Mouse (Mus musculus): ENCODE data around the gene Bnc1. TPM values are rescaled to one million over a fixed set of nuclear protein-coding genes. Genes with fewer than 3 reads are reported as not detected.

The Bnc1 gene
- polyA plus RNA-seq, 1 experiment from 2014 or later = 0.64 TPM

DNA sequence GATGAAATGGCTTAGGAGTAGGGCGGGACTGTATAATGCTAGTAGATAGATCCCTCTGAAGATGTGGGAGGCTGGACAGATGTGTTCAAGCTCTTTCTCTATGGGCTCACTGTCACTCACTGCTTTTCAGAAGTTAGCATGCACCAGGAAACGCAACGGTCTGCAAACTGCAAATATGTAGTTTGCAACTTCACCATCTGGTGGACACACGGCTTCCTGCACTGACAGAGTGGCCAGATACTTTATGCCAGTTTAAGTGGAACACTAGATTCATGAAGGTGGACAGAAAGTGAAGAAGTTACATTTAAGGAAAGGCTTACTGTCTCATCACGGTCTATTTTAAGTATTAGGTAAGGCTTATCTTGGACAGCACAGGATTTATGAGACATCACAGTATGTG is 25.9 kb downstream of the Bnc1 start:
- no peak overlapping the region for H3K9ac ChIP-seq (ENCODE audit: low read length)
- H3K4me1 ChIP-seq (replicated peaks; ENCODE audit: control insufficient read depth, insufficient read depth, low read length) = no peaks in the 10 kb centered on the region
- H3K36me3 ChIP-seq (ENCODE audit: control insufficient read depth, insufficient read depth, low read length) = no peaks in the 10 kb centered on the region
- no peaks in the 10 kb centered on the region for H3K27me3 ChIP-seq (ENCODE audit: control insufficient read depth, insufficient read depth, low read length)
- no peaks in the 10 kb centered on the region for H3K9me3 ChIP-seq (ENCODE audit: control insufficient read depth, low read length)
- 82% methylated on average over 5 of the region's 5 CpGs for WGBS
- DNase-seq (ENCODE audit: low spot score) (no peak), ATAC-seq (replicated peaks; ENCODE audit: low FRiP score) (no peak)
- H3K4me2 ChIP-seq (ENCODE audit: low read depth, low read length, severe bottlenecking) = no peak overlapping the region
- no peak overlapping the region for H3K27ac ChIP-seq (ENCODE audit: low read depth, low read length)
- H3K4me3 ChIP-seq (ENCODE audit: low read depth, low read length) = no peak overlapping the region

DNA sequence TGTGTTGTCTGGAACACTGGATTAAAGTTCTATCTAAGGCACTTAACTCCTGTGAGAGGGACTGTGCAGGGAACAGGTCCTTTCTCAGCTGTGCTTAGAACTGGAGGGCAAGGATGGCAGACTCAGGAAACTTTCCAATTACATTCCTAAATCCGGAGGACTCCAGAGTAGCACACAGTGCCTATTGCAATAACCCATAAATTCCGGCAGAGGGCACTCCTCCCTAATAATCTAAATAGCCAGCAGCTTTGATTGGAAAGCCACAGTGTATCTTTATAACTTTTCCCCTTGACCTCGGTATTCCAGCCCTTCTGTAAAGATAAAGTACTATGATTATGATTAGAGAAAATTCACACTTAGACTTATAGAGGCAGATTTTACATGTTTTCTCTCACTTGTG is 32.4 kb downstream of the Bnc1 start:
- H3K27me3 ChIP-seq (ENCODE audit: control insufficient read depth, insufficient read depth, low read length) = no peaks in the 10 kb centered on the region
- 7% methylated on average over 3 of the region's 3 CpGs for WGBS
- H3K4me3 ChIP-seq (ENCODE audit: low read depth, low read length) = no peak overlapping the region
- no peak for DNase-seq (ENCODE audit: low spot score)
- no peaks in the 10 kb centered on the region for H3K4me1 ChIP-seq (replicated peaks; ENCODE audit: control insufficient read depth, insufficient read depth, low read length)
- no peaks in the 10 kb centered on the region for H3K9me3 ChIP-seq (ENCODE audit: control insufficient read depth, low read length)
- no peak overlapping the region for H3K9ac ChIP-seq (ENCODE audit: low read length)
- no peak overlapping the region for H3K27ac ChIP-seq (ENCODE audit: low read depth, low read length)
- no peak for ATAC-seq (replicated peaks; ENCODE audit: low FRiP score)
- no peak overlapping the region for H3K4me2 ChIP-seq (ENCODE audit: low read depth, low read length, severe bottlenecking)
- no peaks in the 10 kb centered on the region for H3K36me3 ChIP-seq (ENCODE audit: control insufficient read depth, insufficient read depth, low read length)

DNA sequence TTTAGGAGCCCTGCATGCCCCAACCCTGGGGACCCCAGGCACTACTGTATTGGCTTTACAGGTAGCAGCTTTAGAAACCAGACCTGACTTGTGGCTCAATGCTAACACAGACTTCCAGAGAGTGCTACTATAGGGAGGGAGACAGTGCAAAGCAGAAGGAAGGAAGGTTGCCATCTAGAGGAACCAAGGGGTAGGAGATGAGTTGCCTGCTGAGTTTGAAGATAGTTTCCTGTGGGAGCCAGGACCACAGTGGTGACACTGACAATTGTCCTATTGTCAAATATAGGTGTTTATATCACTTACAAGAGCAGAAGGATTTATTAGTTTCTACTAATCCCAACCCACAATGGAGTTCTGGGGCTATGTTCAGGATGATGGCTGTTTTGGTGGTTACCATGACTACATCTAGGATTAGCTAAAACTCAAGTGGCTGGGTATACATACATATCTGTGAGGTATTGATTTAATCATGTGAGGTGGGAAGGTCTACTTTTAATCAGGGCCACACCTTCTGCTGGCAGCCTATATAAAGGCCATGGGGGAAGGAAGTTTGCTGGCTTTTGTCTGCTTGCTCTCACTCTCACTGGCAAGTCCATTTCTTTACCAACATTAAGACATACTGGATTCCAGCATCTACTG is 37.8 kb downstream of the Bnc1 start:
- Histone ChIP-seq H3K9me3 (ENCODE audit: control insufficient read depth, low read length) (no peaks in the 10 kb centered on the region), H3K4me2 (ENCODE audit: low read depth, low read length, severe bottlenecking) (no peak overlapping the region), H3K27ac (ENCODE audit: low read depth, low read length) (no peak overlapping the region), H3K4me1 (replicated peaks; ENCODE audit: control insufficient read depth, insufficient read depth, low read length) (no peaks in the 10 kb centered on the region), H3K36me3 (ENCODE audit: control insufficient read depth, insufficient read depth, low read length) (no peaks in the 10 kb centered on the region), H3K27me3 (ENCODE audit: control insufficient read depth, insufficient read depth, low read length) (no peaks in the 10 kb centered on the region), H3K9ac (ENCODE audit: low read length) (no peak overlapping the region), H3K4me3 (ENCODE audit: low read depth, low read length) (no peak overlapping the region)
- ATAC-seq (replicated peaks; ENCODE audit: low FRiP score) = no peak
- DNase-seq (ENCODE audit: low spot score) = no peak

DNA sequence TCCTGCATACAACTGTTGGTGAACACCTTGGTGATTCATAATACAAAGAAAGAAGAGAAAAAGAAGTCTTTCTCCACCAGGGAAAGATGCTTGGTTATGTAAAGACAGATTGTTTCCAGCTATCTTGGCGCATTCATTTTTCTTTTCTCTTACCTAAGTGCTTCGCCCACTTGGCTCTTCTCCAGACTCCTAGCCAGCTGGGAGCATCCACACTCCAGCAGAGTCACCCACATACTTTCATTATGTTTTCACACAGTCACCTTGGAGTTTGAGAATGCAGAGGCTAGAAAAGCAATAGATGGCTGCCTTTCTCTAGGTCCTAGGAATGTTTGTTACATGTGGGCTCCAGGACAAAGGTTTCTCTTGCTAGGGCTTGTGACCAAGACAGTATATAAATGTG is 41.6 kb downstream of the Bnc1 start:
- no peaks in the 10 kb centered on the region for H3K36me3 ChIP-seq (ENCODE audit: control insufficient read depth, insufficient read depth, low read length)
- H3K9me3 ChIP-seq (ENCODE audit: control insufficient read depth, low read length) = no peaks in the 10 kb centered on the region
- H3K27me3 ChIP-seq (ENCODE audit: control insufficient read depth, insufficient read depth, low read length) = no peaks in the 10 kb centered on the region
- H3K9ac ChIP-seq (ENCODE audit: low read length) = no peak overlapping the region
- no peak overlapping the region for H3K4me2 ChIP-seq (ENCODE audit: low read depth, low read length, severe bottlenecking)
- no peak overlapping the region for H3K4me3 ChIP-seq (ENCODE audit: low read depth, low read length)
- WGBS = 86% methylated on average over 2 of the region's 2 CpGs
- DNase-seq (ENCODE audit: low spot score) = no peak
- no peaks in the 10 kb centered on the region for H3K4me1 ChIP-seq (replicated peaks; ENCODE audit: control insufficient read depth, insufficient read depth, low read length)
- no peak overlapping the region for H3K27ac ChIP-seq (ENCODE audit: low read depth, low read length)
- no peak for ATAC-seq (replicated peaks; ENCODE audit: low FRiP score)

GRCm38 (mm10) chr7:81945398-81945797 is 46.7 kb downstream of the Bnc1 start:
- H3K4me2 ChIP-seq (ENCODE audit: low read depth, low read length, severe bottlenecking) = no peak overlapping the region
- no peak for ATAC-seq (replicated peaks; ENCODE audit: low FRiP score)
- H3K4me3 ChIP-seq (ENCODE audit: low read depth, low read length) = no peak overlapping the region
- H3K4me1 ChIP-seq (replicated peaks; ENCODE audit: control insufficient read depth, insufficient read depth, low read length) = no peaks in the 10 kb centered on the region
- H3K36me3 ChIP-seq (ENCODE audit: control insufficient read depth, insufficient read depth, low read length) = no peaks in the 10 kb centered on the region
- no peaks in the 10 kb centered on the region for H3K9me3 ChIP-seq (ENCODE audit: control insufficient read depth, low read length)
- no peak overlapping the region for H3K9ac ChIP-seq (ENCODE audit: low read length)
- DNase-seq (ENCODE audit: low spot score) = peak; percentile 55
- 18% methylated on average over 4 of the region's 4 CpGs for WGBS
- no peaks in the 10 kb centered on the region for H3K27me3 ChIP-seq (ENCODE audit: control insufficient read depth, insufficient read depth, low read length)
- H3K27ac ChIP-seq (ENCODE audit: low read depth, low read length) = no peak overlapping the region

GRCm38 (mm10) chr7:81934806-81935205 is 57.3 kb downstream of the Bnc1 start:
- no peak for DNase-seq (ENCODE audit: low spot score)
- peak; percentile 53 for ATAC-seq (replicated peaks; ENCODE audit: low FRiP score)
- H3K9me3 ChIP-seq (ENCODE audit: control insufficient read depth, low read length) = no peaks in the 10 kb centered on the region
- H3K4me2 ChIP-seq (ENCODE audit: low read depth, low read length, severe bottlenecking) = peak overlapping the region; percentile 54
- H3K9ac ChIP-seq (ENCODE audit: low read length) = peak overlapping the region; percentile 97
- H3K27ac ChIP-seq (ENCODE audit: low read depth, low read length) = peak overlapping the region; percentile 90
- H3K4me1 ChIP-seq (replicated peaks; ENCODE audit: control insufficient read depth, insufficient read depth, low read length) = peaks cover 8% of the 10 kb centered on the region; the same call in 1 of the 2 replicates
- 5% methylated on average over 5 of the region's 5 CpGs for WGBS
- no peaks in the 10 kb centered on the region for H3K27me3 ChIP-seq (ENCODE audit: control insufficient read depth, insufficient read depth, low read length)
- no peaks in the 10 kb centered on the region for H3K36me3 ChIP-seq (ENCODE audit: control insufficient read depth, insufficient read depth, low read length)
- peak overlapping the region; percentile 90 for H3K4me3 ChIP-seq (ENCODE audit: low read depth, low read length)

DNA sequence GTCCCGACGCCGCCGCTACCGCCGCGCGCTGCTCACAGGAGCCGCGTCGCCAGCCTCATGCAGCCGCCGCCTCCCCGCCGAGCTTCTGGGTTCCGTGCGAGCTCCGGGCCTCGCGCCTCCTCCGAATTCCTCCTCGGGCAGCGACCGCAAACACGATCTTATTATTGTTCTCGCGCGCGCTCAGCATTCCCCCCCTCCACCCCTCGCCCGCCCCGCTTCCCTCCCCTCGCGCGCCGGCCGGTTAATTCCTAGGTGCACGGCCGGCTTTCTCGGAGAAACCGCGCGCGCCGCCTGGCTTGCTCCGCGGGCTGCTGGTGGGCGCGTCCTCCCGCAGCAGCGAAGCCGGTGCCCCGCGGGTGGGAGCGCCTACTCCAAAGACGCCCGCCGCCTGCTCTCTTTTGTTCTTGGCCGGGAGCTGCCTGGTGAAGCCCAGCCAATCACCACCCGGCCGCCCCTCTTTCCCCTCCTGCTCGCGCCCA is 57.8 kb downstream of the Bnc1 start, which contains the start of gene Hdgfl3:
Gene Hdgfl3, minus strand, starts transcription at position 207 of the 479 bp plus-strand sequence.
- Histone ChIP-seq H3K36me3 (ENCODE audit: control insufficient read depth, insufficient read depth, low read length) (no peaks in the 10 kb centered on the region), H3K9ac (ENCODE audit: low read length) (peak within 1 kb of the TSS; percentile 97), H3K27ac (ENCODE audit: low read depth, low read length) (peak within 1 kb of the TSS; percentile 90), H3K9me3 (ENCODE audit: control insufficient read depth, low read length) (no peaks in the 10 kb centered on the region), H3K4me2 (ENCODE audit: low read depth, low read length, severe bottlenecking) (peak within 1 kb of the TSS; percentile 54), H3K4me3 (ENCODE audit: low read depth, low read length) (peak within 1 kb of the TSS; percentile 90), H3K4me1 (replicated peaks; ENCODE audit: control insufficient read depth, insufficient read depth, low read length) (peaks cover 8% of the 10 kb centered on the region; the same call in 1 of the 2 replicates), H3K27me3 (ENCODE audit: control insufficient read depth, insufficient read depth, low read length) (no peaks in the 10 kb centered on the region)
- ATAC-seq (replicated peaks; ENCODE audit: low FRiP score) (peak; percentile 89), DNase-seq (ENCODE audit: low spot score) (peak; percentile 94)
- WGBS = 0% methylated on average over 52 of the region's 63 CpGs

DNA sequence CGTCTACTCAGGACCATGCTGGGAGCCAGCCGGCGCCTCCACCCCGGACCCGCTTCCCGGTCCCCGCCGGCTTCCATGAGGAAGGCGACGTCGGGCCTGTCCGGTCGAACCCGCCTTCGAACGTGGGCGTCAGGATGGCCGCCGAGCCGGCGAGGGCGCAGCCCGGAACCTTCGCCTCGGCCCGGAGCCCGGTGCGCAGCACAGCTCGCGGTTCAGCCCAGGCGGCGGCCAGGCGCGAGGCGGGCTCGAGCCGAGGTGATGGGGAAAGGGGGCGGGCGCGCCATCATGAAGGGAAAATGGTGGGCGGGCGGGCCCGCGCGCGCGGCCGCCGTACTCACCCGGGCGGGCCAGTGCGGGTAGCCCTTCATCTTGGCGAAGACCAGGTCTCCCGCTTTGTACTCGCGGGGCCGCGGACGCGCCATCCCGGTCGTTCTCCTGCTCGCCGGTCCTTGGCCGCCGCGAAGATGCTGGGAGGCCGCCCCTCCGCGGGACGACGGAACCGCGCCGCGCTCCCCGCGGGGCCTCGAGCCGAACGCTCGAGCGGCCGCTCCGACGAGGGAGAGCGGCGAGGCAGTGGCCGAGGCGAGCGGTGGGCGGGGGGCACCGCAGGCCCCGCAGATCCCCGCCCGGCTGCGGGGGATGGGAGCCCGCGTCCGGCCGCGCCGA is 58.4 kb downstream of the Bnc1 start:
- Histone ChIP-seq H3K27ac (ENCODE audit: low read depth, low read length) (peak overlapping the region; percentile 90), H3K4me2 (ENCODE audit: low read depth, low read length, severe bottlenecking) (peak overlapping the region; percentile 54), H3K36me3 (ENCODE audit: control insufficient read depth, insufficient read depth, low read length) (no peaks in the 10 kb centered on the region), H3K9ac (ENCODE audit: low read length) (peak overlapping the region; percentile 97), H3K9me3 (ENCODE audit: control insufficient read depth, low read length) (no peaks in the 10 kb centered on the region), H3K4me1 (replicated peaks; ENCODE audit: control insufficient read depth, insufficient read depth, low read length) (peaks cover 8% of the 10 kb centered on the region; the same call in 1 of the 2 replicates), H3K27me3 (ENCODE audit: control insufficient read depth, insufficient read depth, low read length) (no peaks in the 10 kb centered on the region), H3K4me3 (ENCODE audit: low read depth, low read length) (peak overlapping the region; percentile 90)
- under 1% methylated on average over 82 of the region's 103 CpGs for WGBS
- peak; percentile 87 for DNase-seq (ENCODE audit: low spot score)
- ATAC-seq (replicated peaks; ENCODE audit: low FRiP score) = peak; percentile 75
